In the genomic region with DNA sequence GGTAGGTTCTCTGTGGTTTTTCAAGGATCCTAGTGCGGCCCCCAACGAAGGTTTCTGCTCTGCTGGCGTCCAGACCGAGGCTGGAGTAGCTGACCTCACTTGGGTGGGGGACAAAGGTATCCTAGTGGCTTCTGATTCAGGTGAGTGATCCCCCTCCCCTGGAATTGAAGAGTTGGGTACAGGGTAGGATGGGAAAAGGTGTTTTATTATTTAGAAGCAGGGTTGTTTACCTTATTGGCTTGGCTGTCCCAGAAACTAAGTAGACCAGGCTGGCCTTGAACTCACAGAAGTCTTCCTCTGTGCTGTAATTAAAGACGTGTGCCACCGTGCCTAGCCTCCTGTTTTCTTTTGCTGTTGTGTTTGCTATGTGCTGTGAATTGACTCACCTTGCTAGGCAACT, we compare ENCODE assay signal across 8 mouse cellular contexts. TPM values are rescaled to one million over a fixed set of nuclear protein-coding genes. Genes with fewer than 3 reads are reported as not detected.
DNase-seq lines count a peak whose midpoint lies in the region; ATAC-seq and TF ChIP-seq lines count a peak whose summit lies in the region.

Gene Atp5f1 (minus strand): TSS at position 101 of the 400 bp plus-strand sequence.

- TF ChIP-seq POLR2A in small intestine, adult 2 months (IDR thresholded peaks at IDR 0.05; ENCODE audit: low read depth, low read length) = no peak

- peaks cover 32% of the 10 kb centered on the region for H3K4me1 ChIP-seq in limb, embryonic 13.5 days
- peaks cover 7% of the 10 kb centered on the region; the same call in 1 of the 2 replicates for H3K4me1 ChIP-seq in small intestine, adult 2 months (ENCODE audit: control insufficient read depth, insufficient read depth, insufficient read length, low read length)

- no peak for TF ChIP-seq CTCF in small intestine, adult 2 months (IDR thresholded peaks at IDR 0.05; ENCODE audit: extremely low read depth, insufficient read length, insufficient replicate concordance, low read depth, low read length)

- DNase-seq in thymus, postnatal 0 days (ENCODE audit: low spot score) = no peak
- no peak for DNase-seq in thymus, postnatal 14 days
- DNase-seq in heart, postnatal 25 days (ENCODE audit: low spot score) = no peak
- DNase-seq in spleen, postnatal 36 days (ENCODE audit: low spot score in 2 of 2) = no peak
- DNase-seq in right cerebral cortex, postnatal 14 days = no peak

- intact Hi-C loops in heart, postnatal 25 days (cut with DNase I) = loop anchor here (2.0 to 10.0 kb wide), 2 partner anchors 273 to 585 kb away; partner anchors contain the start of genes Cept1, Ddx20 and Dram2

- H3K4me2 ChIP-seq in limb, embryonic 13.5 days (replicated peaks) = peak within 1 kb of the TSS; percentile 89

- no peaks in the 10 kb centered on the region; the same call in 1 of the 2 replicates for H3K9me3 ChIP-seq in limb, embryonic 13.5 days

- H3K9ac ChIP-seq in limb, embryonic 13.5 days = peak within 1 kb of the TSS; percentile 96

- 4% methylated on average over 6 of the region's 6 CpGs for WGBS in limb, embryonic 13.5 days
- 4% methylated on average over 6 of the region's 6 CpGs for WGBS in small intestine, adult 2 months

- peaks cover 53% of the 10 kb centered on the region for H3K36me3 ChIP-seq in limb, embryonic 13.5 days
- H3K36me3 ChIP-seq in small intestine, adult 2 months (ENCODE audit: control insufficient read depth, insufficient read depth, low read length) = peaks cover 17% of the 10 kb centered on the region

- no peaks in the 10 kb centered on the region for H3K27me3 ChIP-seq in limb, embryonic 13.5 days
- no peaks in the 10 kb centered on the region for H3K27me3 ChIP-seq in small intestine, adult 2 months (ENCODE audit: control insufficient read depth, insufficient read depth, low read length)

- H3K27ac ChIP-seq in limb, embryonic 13.5 days = peak within 1 kb of the TSS; percentile 79
- peak within 1 kb of the TSS; percentile 95 for H3K27ac ChIP-seq in small intestine, adult 2 months (ENCODE audit: insufficient read depth, low read depth, low read length)

- ATAC-seq in erythroid progenitor cell, adult 5-6 weeks (replicated peaks; ENCODE audit: low FRiP score, poor library complexity, severe bottlenecking) = no peak
- ATAC-seq in limb, embryonic 13.5 days (ENCODE audit: low FRiP score, low read depth) = no peak

- peak within 1 kb of the TSS; percentile 95 for H3K4me3 ChIP-seq in limb, embryonic 13.5 days
- H3K4me3 ChIP-seq in small intestine, adult 2 months (ENCODE audit: low read depth, low read length) = peak within 1 kb of the TSS; percentile 89

RNA-seq across cellular contexts. Expression of gene Atp5f1, which starts in this region (rescaled TPM):
- 612 and 654 TPM in 2 replicates for polyA plus RNA-seq in thymus, postnatal 0 days (2015; fragmentation: Nextera tagmentation; extraction: Ambion mirVana)
- total RNA-seq in erythroid progenitor cell, adult 5-6 weeks (2015; ENCODE audit: low replicate concordance) = 263 and 304 TPM in 2 replicates
- total RNA-seq in erythroid progenitor cell, adult 5-6 weeks (2017; ENCODE audit: low replicate concordance) = 199 and 322 TPM in 2 replicates
- total RNA-seq in heart, postnatal 25 days (2021) = 1,000 to 10,000 TPM; 1,206 to 1,242 TPM
- 456 and 469 TPM in 2 replicates for polyA plus RNA-seq in limb, embryonic 13.5 days (2015; fragmentation: Nextera tagmentation; extraction: Ambion mirVana)
- polyA plus RNA-seq in small intestine, adult 2 months (2012; rRNA removed) = 72.1 and 125 TPM in 2 replicates
